Mouse (Mus musculus) C2C12 (cell line): ENCODE measurements around the gene Cacna1e.

Experiments used
- CTCF ChIP-seq: IDR thresholded peaks from one replicate; pipeline ENCODE4 v1.5.1; 2011; ENCODE audit not compliant: control insufficient read depth, insufficient read depth, insufficient read length
- MAX ChIP-seq: IDR thresholded peaks from one replicate; pipeline ENCODE4 v1.6.1; 2011; ENCODE audit warnings: mild to moderate bottlenecking, control low read depth

GRCm38 (mm10) chr1:154498821-154499220 lies 385.5 kb downstream of the Cacna1e start:
- TF ChIP-seq CTCF (no peak), MAX (no peak)
